Mouse (Mus musculus) heart, adult 2 months (tissue): Measurements from ENCODE around the gene Abcc8.

Experiments used
- CTCF ChIP-seq: fragments of 200-600 bp; IDR thresholded peaks from 2 replicates; pipeline ENCODE4 v1.8.1; 2022; ENCODE audit warnings: antibody characterized with exemption, mild to moderate bottlenecking, moderate library complexity
- POLR2A ChIP-seq: fragments of 200-500 bp; IDR thresholded peaks from 2 replicates; pipeline ENCODE4 v1.6.1; 2011; ENCODE audit warnings: mild to moderate bottlenecking, low read depth, low read length, control low read depth; ENCODE audit not compliant: insufficient read depth

- TF ChIP-seq POLR2A: no peak
- TF ChIP-seq CTCF: no peak
Observed at GRCm38 (mm10) chr7:46129463-46130179, 50.2 kb downstream of the Abcc8 start.
